8 mouse cellular contexts compared by ENCODE assay signal in genomic region chr1:193702707-193703419, GRCm38 (mm10).
DNase-seq lines count a peak whose midpoint lies in the region; ATAC-seq and TF ChIP-seq lines count a peak whose summit lies in the region.

No protein-coding gene starts in this region.

- no peak for ATAC-seq in heart, embryonic 12.5 days (ENCODE audit: insufficient number of reproducible peaks, low FRiP score)
- peak; percentile 59 for ATAC-seq in kidney, embryonic 14.5 days (ENCODE audit: low FRiP score, low TSS enrichment)

- H3K4me2 ChIP-seq in heart, embryonic 12.5 days: peak overlapping the region; percentile 57
- H3K4me2 ChIP-seq in kidney, embryonic 14.5 days (replicated peaks; ENCODE audit: low read depth, low read length): peak overlapping the region; percentile 53

- H3K9ac ChIP-seq in heart, embryonic 12.5 days: no peak overlapping the region
- no peak overlapping the region for H3K9ac ChIP-seq in kidney, embryonic 14.5 days (ENCODE audit: low read depth, low read length)

- DNase-seq in ES-CJ7 (ENCODE audit: low read depth, low spot score): peak; percentile 68
- DNase-seq in adrenal gland, adult 2 months: peak; percentile 83
- DNase-seq in embryo, embryonic 11.5 days (ENCODE audit: low read depth, low spot score): peak; percentile 54
- peak; percentile 46 for DNase-seq in lung, adult 2 months
- DNase-seq in retina, adult 2 months (ENCODE audit: low read depth, low spot score): peak; percentile 55
- DNase-seq in urinary bladder, postnatal 25 days (ENCODE audit: low spot score): peak; percentile 47

- H3K4me3 ChIP-seq in heart, embryonic 12.5 days: 0 out of 2 replicates have a peak overlapping the region, but pooled peaks have one; percentile 9
- peak overlapping the region; percentile 22; the same call in 1 of the 2 replicates for H3K4me3 ChIP-seq in kidney, embryonic 14.5 days (ENCODE audit: low read length)
- H3K4me3 ChIP-seq in lung, adult 2 months (replicated peaks; ENCODE audit: extremely low read depth, low read depth, low read length): no peak overlapping the region

- H3K27me3 ChIP-seq in heart, embryonic 12.5 days (replicated peaks): peaks cover 8% of the 10 kb centered on the region; the same call in 1 of the 2 replicates
- 0 out of 2 replicates have a peak, but pooled peaks cover 3% of the 10 kb centered on the region for H3K27me3 ChIP-seq in kidney, embryonic 14.5 days (ENCODE audit: control insufficient read depth, insufficient read depth, low read length)

- peak; percentile 82 for TF ChIP-seq CTCF in lung, adult 2 months (IDR thresholded peaks at IDR 0.05; ENCODE audit: insufficient read depth, low read length)

- H3K27ac ChIP-seq in heart, embryonic 12.5 days (ENCODE audit: poor library complexity, severe bottlenecking): no peak overlapping the region
- H3K27ac ChIP-seq in kidney, embryonic 14.5 days (ENCODE audit: low read depth, low read length): no peak overlapping the region

- no peak for TF ChIP-seq POLR2A in lung, adult 2 months (IDR thresholded peaks at IDR 0.05; ENCODE audit: borderline replicate concordance, extremely low read depth, low read depth, low read length)

- no peaks in the 10 kb centered on the region for H3K9me3 ChIP-seq in heart, embryonic 12.5 days (replicated peaks)
- H3K9me3 ChIP-seq in kidney, embryonic 14.5 days (ENCODE audit: control insufficient read depth, low read length): no peaks in the 10 kb centered on the region

- H3K36me3 ChIP-seq in heart, embryonic 12.5 days: no peaks in the 10 kb centered on the region
- no peaks in the 10 kb centered on the region for H3K36me3 ChIP-seq in kidney, embryonic 14.5 days (ENCODE audit: control insufficient read depth, insufficient read depth, low read length)

- WGBS in heart, embryonic 12.5 days: 30% methylated on average over 15 of the region's 15 CpGs
- 8% methylated on average over 15 of the region's 15 CpGs for WGBS in kidney, embryonic 14.5 days
- WGBS in lung, adult 2 months: 38% methylated on average over 15 of the region's 15 CpGs

- peaks cover 12% of the 10 kb centered on the region; the same call in 1 of the 2 replicates for H3K4me1 ChIP-seq in heart, embryonic 12.5 days (replicated peaks)
- 0 out of 2 replicates have a peak, but pooled peaks cover 7% of the 10 kb centered on the region for H3K4me1 ChIP-seq in kidney, embryonic 14.5 days (ENCODE audit: control insufficient read depth, insufficient read depth, low read length)
- H3K4me1 ChIP-seq in lung, adult 2 months (ENCODE audit: control insufficient read depth, insufficient read depth, low read length): no peaks in the 10 kb centered on the region
